Mouse (Mus musculus) frontal cortex, adult 2 months (tissue): ENCODE results near the gene Pmvk. TPM values are rescaled to one million over a fixed set of nuclear protein-coding genes. Genes with fewer than 3 reads are reported as not detected.
"Not testable (repeated sequence)": the region's sequence is repeated elsewhere in the genome, so short reads cannot be mapped to it uniquely, and the experiment has no call there.

Experiments
- DNase-seq, 2 experiments: peaks; one replicate each; pipeline ENCODE4 v3.0.0; 2022; ENCODE audit warnings: low spot score in 1 of 2; ENCODE audit errors: extremely low spot score in 1 of 2
- polyA plus RNA-seq: library from polyadenylated mRNA; depleted of rRNA; stranded (reverse); fragments of >200 nt; gene quantifications from 2 replicates; pipeline ENCODE4 v1.2.3, GENCODE M21; 2012

Gene Pmvk
- polyA plus RNA-seq, 1 experiment, result 69.0 TPM

GRCm38 (mm10) chr3:89425141-89425525 lies 29.2 kb upstream of the Pmvk start:
- DNase-seq, result no peak

GRCm38 (mm10) chr3:89425876-89426275 lies 28.5 kb upstream of the Pmvk start:
- DNase-seq, result no peak

- not testable (repeated sequence) for DNase-seq
Measured at GRCm38 (mm10) chr3:89429021-89429420, 25.3 kb upstream of the Pmvk start.

- peak; percentile 93 to 95 for DNase-seq
Measured at GRCm38 (mm10) chr3:89430171-89431159, 23.9 kb upstream of the Pmvk start, which contains the start of gene Pygo2. Pygo2 (plus strand) TSS chr3:89430214.

- no peak for DNase-seq
Measured at GRCm38 (mm10) chr3:89432606-89433005, 21.7 kb upstream of the Pmvk start.

GRCm38 (mm10) chr3:89434532-89434931 lies 19.8 kb upstream of the Pmvk start:
- no peak for DNase-seq

GRCm38 (mm10) chr3:89435041-89435440 lies 19.3 kb upstream of the Pmvk start:
- DNase-seq, result no peak

GRCm38 (mm10) chr3:89436176-89437113 lies 17.9 kb upstream of the Pmvk start, which contains the start of gene Pbxip1:
Pbxip1 (plus strand) TSS chr3:89436706.
- DNase-seq, result no peak

GRCm38 (mm10) chr3:89437269-89437668 lies 17.1 kb upstream of the Pmvk start:
- peak in 1 of 2 experiments; percentile 35 for DNase-seq

- no peak for DNase-seq
Measured at GRCm38 (mm10) chr3:89440691-89441090, 13.7 kb upstream of the Pmvk start.

- no peak for DNase-seq
Measured at GRCm38 (mm10) chr3:89448720-89449537, 5.4 kb upstream of the Pmvk start.

- peak; percentile 53 to 83 for DNase-seq
Measured at GRCm38 (mm10) chr3:89449541-89449940, 4.8 kb upstream of the Pmvk start.

GRCm38 (mm10) chr3:89451916-89452315 lies 2.4 kb upstream of the Pmvk start:
- no peak for DNase-seq

GRCm38 (mm10) chr3:89455786-89456285 lies 1.5 kb downstream of the Pmvk start:
- no peak for DNase-seq

GRCm38 (mm10) chr3:89456726-89457665 lies 2.7 kb downstream of the Pmvk start:
- DNase-seq, result peak in 1 of 2 experiments; percentile 70

- peak in 1 of 2 experiments; percentile 35 for DNase-seq
Measured at GRCm38 (mm10) chr3:89458372-89458964, 4.1 kb downstream of the Pmvk start.

- DNase-seq, result peak; percentile 75 to 94
Measured at GRCm38 (mm10) chr3:89458965-89459807, 4.8 kb downstream of the Pmvk start.
